Mouse (Mus musculus) ovary, postnatal 14 days (tissue): ENCODE measurements around the gene Map4k2.
"Not testable (repeated sequence)": the region's sequence is repeated elsewhere in the genome, so short reads cannot be mapped to it uniquely, and the experiment has no call there.

ENCODE experiments used
- DNase-seq: peaks from one replicate; pipeline ENCODE4 v3.0.0; 2022; ENCODE audit warnings: low spot score

Gene Map4k2

DNA sequence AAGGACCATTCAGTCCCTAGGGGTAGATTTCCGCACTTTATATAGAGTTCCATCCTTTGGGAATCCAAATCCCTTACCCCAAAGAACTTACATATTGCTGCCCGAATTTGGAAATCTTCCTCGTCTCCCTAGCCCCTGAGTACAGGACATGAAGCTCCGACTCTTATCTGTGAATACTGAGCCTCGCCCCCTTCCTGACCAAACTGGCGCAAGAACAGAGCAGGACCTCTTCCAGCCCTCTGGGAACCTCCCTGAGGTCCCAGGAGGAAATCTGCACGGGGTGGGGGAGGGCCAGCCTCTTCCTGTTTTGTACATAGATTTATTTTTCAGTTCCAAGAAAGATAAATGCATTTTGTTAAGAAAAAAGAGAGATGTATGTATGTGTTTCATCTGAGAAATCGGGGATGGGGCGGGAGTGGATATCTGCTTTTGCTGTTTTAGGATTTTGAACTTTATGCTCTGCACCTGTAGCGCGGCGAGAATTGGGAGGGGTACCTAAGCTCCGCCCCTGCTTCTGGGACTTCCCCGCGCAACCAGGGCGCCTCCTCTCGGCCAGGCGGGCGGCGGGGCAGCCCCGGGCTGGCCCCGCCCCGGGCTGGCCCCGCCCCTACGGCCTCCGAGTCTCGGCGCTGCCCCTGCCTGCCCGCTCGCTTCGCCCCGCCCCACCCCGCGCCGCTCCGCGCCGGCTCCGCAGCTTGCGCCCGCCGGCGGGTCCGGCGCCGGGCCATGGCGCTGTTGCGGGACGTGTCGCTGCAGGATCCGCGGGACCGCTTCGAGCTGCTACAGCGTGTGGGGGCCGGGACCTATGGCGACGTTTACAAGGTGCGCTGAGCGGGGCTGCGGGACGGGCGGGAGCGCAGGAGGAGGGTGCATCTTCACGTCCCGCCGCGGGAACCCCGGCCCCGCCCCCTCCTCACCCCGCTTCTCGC, at the start of gene Map4k2:
TSS of gene Map4k2 (plus strand) at position 612 of the 929 bp plus-strand sequence.
- peak; percentile 71 for DNase-seq

DNA sequence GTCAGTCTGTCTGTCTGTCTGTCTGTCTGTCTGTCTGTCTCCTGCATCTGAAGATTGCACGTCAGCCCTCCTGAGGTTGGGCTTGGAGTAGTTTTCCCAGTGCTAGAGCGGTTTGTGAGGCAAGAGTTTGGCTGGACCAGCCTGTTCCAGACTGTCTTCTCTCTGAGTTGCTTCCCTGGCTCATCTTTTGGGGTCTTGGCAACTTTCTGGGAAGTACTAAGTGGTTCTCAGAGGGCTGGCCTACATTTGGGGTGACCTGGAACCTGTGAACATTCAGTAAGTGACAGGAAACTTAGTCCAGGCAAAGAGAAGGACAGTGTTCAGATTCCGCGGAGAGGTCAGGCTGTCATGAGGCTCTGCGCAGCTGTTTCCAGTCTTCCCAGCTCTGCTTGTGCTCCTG, 48.7 kb upstream of the Map4k2 start:
- no peak for DNase-seq

DNA sequence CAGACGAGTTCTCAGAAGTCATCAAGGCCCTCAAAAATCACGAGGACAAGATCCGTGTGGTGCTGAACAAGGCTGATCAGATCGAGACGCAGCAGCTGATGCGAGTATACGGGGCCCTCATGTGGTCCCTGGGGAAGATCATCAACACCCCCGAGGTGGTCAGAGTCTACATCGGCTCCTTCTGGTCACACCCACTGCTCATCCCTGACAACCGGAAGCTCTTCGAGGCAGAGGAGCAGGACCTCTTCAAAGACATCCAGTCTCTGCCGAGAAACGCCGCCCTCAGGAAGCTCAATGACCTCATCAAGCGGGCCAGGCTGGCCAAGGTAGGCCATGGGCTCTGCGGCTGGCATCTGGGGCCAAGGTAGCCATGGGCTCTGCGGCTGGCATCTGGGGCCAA, 46.6 kb upstream of the Map4k2 start:
- DNase-seq: no peak

DNA sequence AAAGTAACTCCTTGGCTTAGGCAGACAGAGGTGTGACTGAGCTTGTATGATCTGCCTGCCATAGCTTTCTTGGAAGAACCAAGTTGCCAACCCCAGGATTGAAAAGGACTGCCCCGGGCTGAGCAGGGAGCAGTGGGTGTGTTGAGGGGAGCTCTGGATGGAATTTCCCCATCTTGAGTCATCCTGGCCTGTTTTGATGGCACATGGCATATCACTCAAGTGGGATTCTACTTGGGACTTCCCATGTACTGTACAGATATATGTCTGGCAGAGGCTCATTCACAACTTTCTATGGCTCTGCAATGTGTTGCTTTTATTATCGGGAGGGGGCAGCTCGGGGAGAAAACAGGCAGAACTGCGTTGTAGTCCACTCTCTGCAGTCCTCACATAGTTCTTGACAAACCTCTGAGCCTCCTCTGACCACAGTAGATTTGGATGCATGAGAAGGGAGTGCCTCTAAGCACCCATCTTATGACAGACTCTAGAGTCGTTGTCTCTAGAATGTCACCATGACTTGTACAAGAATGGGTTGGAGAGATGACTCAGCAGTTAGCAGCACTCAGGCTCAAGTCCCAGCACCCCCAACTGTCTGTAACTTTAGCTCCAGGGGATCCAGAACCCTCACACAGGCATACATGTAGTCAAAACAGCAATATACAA, 44.3 kb upstream of the Map4k2 start:
- no peak for DNase-seq

DNA sequence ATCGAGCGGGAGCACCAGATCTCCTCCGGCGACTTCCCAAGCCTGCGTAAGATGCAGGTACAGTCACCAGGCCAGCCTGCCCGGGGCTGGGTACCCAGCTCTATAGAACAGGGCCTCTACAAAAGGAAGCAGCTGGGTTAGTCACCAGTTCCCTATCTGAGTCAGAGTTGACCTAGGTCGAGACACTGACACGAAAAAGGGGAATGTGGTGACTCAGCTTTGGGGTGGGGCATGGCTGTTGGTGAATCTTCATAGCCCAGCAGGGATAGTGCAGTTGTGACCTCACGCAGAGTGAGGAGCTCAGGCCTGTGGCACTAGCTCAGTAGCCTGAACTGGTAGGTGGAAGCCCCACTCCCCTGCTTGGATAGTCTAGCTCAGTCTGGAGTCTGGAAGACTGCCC, 43.3 kb upstream of the Map4k2 start:
- no peak for DNase-seq

DNA sequence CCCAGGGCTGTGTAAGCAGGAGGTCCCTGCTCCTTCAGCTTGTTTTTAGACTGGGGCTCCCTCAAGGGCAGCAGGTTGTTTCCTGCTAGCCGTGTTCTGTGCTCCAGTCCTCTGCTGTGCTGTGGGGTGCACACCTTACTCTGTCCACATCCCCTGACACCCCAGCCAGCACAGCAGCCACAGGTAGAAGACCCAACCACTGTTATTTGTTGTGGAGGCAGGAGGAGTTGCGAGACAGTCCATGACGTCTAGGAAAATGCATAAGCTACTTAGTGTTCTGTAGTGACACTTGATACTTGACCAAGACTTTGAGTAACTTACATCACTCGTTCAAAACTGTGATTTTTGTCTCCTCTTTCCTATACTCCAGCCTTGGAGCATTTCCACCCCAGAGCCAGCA, 41.9 kb upstream of the Map4k2 start:
- DNase-seq: no peak

DNA sequence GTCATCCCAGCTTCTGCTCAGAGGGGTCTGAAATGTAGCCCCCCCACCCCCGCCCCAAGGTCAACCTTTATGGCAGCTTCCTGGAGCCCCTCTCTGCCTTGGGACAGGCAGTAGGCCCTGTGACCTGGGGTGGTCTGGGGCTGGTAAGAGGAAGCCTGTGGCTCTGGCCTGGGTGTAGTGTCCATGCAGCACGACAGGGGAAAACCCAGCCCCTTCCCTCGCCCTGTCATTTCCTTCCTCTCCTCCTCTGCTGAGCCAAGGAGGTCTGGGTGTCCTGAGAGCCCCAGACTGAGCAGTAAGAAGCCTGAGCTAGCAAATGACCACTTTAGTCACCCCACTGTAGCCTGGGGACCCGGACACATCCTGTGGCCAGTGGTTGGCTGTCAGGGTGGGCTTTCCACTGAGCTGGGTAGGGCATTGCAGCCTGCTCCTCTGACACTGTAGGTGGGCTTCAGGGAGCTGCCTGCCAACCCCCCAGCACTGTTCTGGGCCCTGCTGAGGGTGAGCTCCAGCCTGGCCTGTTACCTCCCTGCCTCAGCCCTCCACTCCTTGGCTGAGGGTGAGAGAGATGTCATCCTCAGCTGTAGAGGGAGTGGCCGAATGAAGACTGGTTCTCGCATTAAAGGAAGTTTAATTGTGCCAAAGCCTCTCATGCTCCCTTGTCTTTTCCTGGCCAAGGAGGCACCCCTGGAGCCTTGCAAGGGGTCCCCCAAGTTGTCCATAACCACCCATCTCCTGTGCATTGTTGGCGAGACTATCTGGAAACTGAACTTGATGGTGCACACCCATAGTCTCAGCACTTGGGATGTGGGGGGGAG, 41.3 kb upstream of the Map4k2 start:
- no peak for DNase-seq

DNA sequence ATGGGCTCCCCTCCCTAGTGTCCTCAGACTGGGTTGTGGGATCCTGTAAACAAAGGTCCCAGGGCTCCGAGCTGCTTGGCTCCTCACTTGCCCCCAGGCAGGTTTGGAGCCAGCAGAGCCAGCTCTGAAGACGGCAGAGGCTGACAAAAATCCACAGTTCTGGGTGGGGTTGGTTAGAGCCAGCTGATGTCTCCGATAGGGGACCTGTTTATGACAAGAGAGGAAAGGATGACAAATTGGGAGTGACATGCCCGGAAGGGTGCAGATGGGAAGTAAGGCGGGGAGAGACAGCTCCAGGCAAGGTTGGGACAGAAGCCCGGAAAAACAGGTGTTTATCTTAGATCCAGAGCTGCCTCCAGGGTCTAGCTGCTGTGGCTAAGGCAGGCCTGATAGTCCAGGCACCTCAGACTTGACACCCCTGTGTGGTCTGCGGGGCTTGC, 40.5 kb upstream of the Map4k2 start:
- DNase-seq: no peak

DNA sequence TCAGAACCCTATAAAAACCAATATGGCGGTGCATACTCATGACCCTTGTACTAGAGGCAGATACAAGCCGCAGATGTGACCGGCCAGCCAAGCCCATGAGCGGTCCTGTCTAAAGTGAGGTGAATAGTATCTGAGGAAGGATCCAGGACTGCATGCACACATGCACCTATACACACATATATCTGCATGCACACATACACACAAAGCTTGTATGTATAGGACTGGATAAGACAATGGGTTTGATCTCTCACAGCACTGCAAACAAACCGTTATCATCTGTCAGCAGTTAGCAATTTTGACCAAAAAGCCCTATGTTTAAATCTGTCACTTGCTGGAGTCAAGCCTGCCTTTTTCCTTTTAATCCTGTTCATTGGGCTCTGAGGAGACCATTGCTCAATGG, 38.8 kb upstream of the Map4k2 start:
- DNase-seq: no peak

DNA sequence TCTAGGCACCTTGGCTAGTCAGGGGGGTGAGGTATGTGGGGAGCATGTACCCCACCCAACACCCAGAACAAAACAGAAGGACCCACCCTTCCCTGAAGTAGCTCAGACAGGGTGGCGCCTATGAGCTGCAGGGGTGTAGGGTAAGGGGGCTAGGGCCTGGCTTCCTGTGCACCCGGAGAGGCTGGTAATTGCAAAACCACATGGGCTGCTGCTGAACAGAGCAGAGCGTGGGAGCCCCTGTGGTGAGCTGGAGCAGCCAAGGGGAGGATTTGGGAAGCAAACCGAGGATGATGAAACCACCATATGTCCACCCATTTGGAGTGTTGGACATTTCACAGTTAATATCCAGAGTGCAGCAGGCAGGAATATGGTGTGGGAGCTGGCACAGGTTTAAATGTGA, 38.4 kb upstream of the Map4k2 start:
- no peak for DNase-seq

DNA sequence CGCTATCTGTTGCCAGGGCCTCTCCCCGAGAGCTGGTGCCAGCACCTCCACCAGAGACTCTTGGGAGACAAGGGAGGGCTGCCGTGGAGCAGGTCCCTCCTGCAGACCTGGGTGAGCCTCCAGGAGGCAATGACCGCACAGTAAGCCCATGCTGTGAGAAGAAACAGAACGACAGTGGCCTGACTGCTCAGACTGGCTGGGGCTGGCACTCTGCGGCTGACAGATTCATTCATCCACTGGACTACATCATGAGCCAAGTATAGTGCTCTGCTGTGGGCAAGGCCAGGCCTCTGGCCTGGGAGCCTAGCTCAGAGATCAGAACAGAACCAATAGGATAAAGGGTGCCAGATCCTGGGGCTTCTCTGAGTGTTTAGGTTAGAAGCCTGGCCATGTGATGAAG, 37.1 kb upstream of the Map4k2 start:
- DNase-seq: no peak

DNA sequence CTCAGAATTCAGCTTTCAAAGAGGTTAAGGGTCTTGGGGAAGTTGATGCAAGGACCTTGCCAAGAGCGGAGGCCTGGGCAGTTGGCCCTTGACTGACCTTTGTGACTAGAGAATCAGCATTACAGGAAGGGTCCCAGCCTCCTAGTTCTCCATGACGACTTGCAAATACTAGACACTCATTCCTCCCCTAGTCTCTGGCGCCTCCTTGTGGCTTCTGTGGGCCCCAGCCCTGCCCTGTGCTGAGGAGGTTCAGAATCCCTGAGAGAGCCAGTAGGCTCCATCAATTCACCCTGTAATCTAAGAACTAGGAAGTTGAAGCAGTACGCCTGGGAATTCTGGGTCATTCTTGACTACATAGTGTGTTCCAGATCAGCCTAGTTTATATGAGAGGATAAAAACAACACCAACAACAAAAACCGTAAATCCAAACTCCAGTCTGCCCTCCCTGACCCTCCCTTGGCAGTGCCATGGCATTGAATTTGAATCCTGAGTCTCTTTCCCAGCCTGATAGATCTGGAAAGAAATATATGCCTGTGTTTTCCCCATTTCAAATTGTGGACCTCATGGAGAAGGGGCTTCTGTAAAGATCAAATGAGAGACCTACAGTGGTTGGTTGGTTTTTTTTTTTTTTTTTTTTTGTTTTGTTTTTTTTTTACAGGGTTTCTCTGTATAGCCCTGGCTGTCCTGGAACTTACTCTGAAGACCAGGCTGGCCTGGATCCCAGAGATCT, 36.0 kb upstream of the Map4k2 start:
- DNase-seq: peak; percentile 93

DNA sequence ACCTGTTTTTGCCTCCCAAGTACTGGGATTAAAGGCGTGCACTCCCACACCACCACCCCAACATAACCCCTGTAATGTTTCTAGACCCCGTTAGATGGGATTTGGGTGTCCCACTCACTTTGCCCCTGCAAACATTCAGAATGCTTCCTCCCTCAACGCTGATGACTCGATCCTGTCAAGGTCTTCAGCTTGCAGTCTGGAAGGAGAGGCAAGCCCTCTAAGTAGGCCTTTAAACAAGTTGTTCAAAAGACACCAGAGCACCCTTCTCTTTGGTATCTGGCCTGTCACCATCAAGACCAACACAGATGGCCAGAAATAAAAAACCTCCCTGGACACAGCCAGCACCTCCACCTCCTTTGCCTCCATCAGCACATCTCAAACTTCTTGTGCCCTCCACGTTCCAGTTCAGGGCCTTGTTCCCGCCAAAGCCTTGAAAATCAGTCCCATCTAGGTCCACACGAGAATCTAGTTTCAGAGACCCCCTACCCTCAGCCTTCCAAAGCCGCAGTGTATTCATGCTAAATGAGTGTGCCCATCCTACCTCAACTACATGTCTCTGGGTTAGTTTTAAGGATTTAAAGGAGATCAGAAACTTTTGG, 35.3 kb upstream of the Map4k2 start:
- DNase-seq: no peak

DNA sequence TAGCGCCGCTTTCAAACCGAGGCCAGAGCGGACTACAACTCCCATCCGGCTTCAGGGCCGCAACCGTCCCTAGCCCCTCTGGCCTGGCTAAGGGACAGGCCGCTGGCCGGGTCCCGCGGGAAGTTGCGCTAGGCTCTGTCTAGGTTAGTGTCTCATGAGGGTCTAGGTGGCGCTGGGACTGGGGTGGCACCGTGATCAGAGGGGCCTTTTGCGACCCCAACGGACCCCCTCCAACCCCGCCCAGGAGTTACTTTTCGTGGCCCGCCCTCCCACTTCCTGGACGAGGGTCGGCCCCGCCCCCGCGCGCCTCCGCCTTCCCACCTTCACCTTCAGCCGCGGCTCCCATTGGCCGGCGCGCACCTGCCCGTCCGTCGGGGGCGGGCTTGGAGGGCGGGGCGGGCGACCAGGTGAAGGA, 34.8 kb upstream of the Map4k2 start, which contains the start of gene Cdc42bpg:
TSS of gene Cdc42bpg (plus strand) at position 320 of the 415 bp plus-strand sequence.
- DNase-seq: peak; percentile 78

DNA sequence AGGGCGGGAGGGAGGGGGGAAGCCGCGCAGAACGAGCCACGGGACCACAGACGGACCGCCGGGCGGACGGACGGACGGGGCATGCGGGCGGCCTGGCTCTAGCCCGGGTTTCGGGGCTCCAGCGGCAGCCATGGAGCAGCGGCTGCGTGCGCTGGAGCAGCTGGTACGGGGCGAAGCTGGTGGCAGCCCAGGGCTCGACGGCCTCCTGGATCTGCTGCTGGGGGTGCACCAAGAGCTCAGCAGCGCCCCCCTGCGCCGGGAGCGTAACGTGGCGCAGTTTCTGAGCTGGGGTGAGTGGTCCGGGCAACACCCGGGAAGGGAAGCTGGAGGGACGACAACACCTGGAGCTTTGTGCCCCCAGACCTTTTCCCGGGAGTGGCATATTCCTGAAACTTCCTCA, 34.3 kb upstream of the Map4k2 start:
- DNase-seq: peak; percentile 84

DNA sequence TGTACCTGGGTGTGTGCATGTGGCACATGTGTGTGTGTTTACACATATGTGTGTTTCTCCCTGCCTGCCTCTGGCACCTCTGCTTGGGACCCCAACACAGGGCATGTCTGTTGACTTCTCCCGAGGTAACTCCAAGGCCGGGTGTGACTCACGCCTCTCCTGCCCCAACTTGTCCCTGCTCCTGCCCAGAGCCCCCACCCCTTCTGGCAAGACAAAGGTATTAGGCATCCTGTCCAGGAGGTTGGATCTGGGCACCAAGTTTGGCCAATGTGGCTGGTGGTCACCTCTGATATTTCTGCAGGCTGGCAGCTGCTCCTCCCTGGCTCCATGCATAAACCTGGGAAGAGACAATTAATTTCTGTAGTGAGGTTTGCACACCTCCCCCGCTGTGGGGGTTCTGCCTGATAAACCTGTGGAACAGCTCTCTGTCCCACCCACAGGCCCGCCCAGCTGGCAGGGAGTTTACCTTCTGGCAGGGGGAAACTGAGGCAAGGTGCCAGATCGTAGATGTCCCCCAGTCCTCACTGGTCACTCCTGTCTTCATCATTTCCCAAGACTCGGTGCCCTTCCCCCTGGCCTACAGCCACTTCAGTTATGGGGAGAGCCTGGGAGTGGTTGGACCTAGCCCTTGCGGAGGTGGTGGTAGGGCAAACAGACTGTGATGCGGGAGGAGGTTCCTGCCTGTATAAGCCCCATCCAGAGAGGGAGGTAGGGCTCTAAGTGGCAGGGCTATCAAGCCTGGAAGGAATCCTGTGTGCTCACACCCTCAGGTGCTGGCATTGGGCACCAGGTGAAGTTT, 33.0 kb upstream of the Map4k2 start:
- no peak for DNase-seq

DNA sequence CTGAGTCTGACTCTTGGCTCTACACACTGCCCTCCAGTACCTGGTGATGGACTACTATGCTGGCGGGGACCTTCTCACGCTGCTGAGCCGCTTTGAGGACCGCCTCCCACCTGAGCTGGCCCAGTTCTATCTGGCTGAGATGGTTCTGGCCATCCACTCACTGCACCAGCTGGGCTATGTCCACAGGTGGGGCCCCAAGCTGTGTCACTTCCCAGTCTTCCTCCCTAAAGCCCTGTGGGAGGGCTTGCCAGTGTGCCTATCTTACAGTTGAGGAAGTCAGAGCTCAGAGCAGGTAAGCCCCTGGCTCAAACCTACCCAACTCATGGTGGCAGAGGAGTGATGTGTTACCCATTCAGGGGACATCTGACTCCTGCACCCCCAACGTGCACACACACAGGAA, 30.8 kb upstream of the Map4k2 start:
- DNase-seq: no peak

DNA sequence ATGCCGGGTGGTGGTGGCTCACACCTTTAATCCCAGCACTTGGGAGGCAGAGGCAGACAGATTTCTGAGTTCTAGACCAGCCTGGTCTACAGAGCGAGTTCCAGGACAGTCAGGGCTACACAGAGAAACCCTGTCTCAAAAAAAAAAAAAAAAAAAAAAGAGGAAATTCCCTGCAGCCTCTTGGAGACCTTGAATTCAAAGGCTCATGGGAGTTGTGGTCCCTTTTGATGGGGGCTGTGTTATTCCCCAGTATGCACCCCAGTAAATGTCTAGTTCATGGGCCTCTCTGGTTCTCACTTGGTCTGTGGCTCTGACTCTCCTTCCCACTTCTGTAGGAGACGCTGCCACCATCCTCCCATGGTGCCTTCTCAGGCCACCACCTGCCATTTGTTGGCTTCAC, 29.2 kb upstream of the Map4k2 start:
- DNase-seq: not testable (repeated sequence)

DNA sequence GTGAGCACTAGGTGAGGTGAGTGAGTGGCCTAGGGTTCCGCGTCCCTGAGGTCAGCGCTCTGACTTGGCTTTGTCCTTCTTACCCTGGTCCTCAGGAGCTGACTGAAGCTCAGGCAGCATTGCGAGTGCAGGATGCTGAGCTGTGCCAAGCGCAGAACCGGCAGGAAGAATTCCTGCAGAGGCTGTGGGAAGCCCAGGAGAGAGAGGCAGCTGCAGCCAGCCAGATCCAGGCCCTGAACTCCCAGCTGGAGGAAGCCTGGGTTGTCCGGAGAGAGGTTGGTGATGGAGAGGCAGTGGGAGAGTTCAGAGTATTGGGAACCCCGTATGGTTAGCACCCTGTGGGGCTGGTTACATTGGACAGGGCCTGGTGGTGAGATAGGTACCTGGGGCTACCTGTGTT, 27.1 kb upstream of the Map4k2 start:
- DNase-seq: no peak

DNA sequence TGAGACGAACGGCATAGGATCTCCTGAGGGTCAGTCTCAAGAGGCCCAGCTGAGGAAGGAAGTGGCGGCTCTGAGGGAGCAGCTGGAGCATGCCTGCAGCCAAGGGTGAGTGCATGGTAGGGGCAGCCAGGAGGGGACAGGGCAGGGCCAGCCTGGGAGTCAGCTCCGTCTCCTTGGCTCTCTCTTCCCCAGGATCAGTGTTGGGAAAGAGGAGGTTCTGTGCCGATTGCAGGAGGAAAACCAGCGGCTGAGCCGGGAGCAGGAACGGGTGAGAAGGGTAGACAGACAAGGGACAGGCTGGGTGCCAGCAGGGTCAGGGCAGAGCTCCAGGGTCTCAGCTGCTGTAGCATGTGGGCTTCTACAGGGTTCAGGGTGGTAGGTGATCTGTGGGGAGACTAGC, 26.4 kb upstream of the Map4k2 start:
- no peak for DNase-seq

DNA sequence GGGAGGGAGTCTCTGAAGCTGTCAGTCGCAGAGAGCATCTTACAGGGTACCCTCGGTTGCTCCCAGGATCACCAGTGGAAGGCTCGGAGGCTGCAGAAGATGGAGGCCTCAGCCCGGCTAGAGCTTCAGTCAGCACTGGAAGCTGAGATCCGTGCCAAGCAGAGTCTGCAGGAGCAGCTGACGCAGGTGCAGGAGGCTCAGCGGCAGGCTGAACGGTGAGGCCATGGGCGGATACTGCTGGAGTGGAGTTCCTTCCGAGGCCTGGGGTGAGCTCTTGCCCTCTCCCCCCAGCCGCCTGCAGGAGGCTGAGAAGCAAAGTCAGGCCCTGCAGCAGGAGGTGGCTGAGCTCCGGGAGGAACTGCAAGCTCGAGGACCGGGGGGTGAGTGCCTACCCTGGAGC, 25.4 kb upstream of the Map4k2 start:
- no peak for DNase-seq
